ENCODE assay signal across 8 mouse cellular contexts in genomic region chr16:78198642-78199121, GRCm38 (mm10).
DNase-seq lines count a peak whose midpoint lies in the region; ATAC-seq and TF ChIP-seq lines count a peak whose summit lies in the region.

No protein-coding gene starts in this region.

- ATAC-seq in CD4-positive, CD25-positive, alpha-beta regulatory T cell, adult 4 months = peak; percentile 78
- ATAC-seq in forebrain, embryonic 13.5 days = peak; percentile 31
- peak; percentile 46 for ATAC-seq in heart, embryonic 16.5 days (replicated peaks; ENCODE audit: extremely low read depth, insufficient read depth, low FRiP score)
- peak; percentile 19; the same call in 1 of the 2 replicates for ATAC-seq in lung, embryonic 15.5 days (ENCODE audit: borderline replicate concordance, extremely low read depth, low FRiP score, low TSS enrichment)

- no peak for TF ChIP-seq POLR2A in bone marrow, adult 2 months (IDR thresholded peaks at IDR 0.05; ENCODE audit: borderline replicate concordance, control insufficient read depth, low read depth, low read length)
- TF ChIP-seq POLR2A in olfactory bulb, adult 2 months (IDR thresholded peaks at IDR 0.05; ENCODE audit: insufficient read depth, low read depth, low read length) = no peak

- H3K4me2 ChIP-seq in forebrain, embryonic 13.5 days = peak overlapping the region; percentile 36
- H3K4me2 ChIP-seq in heart, embryonic 16.5 days (ENCODE audit: low read depth, low read length) = peak overlapping the region; percentile 55
- no peak overlapping the region; the same call in 1 of the 2 replicates for H3K4me2 ChIP-seq in lung, embryonic 15.5 days

- H3K27ac ChIP-seq in bone marrow, adult 2 months (ENCODE audit: control insufficient read depth, insufficient read depth, low read depth, low read length, poor library complexity) = no peak overlapping the region
- H3K27ac ChIP-seq in forebrain, embryonic 13.5 days = no peak overlapping the region
- H3K27ac ChIP-seq in heart, embryonic 16.5 days (ENCODE audit: low read length) = no peak overlapping the region
- H3K27ac ChIP-seq in lung, embryonic 15.5 days = no peak overlapping the region
- no peak overlapping the region for H3K27ac ChIP-seq in olfactory bulb, adult 2 months (ENCODE audit: insufficient read depth, low read depth, low read length)

- DNase-seq in layer of hippocampus, adult 18-20 months (ENCODE audit: low spot score in 2 of 2) = peak; percentile 66 to 87
- peak; percentile 61 to 70 for DNase-seq in thymus, adult 18-20 months

- H3K9me3 ChIP-seq in forebrain, embryonic 13.5 days (replicated peaks) = no peaks in the 10 kb centered on the region
- no peaks in the 10 kb centered on the region for H3K9me3 ChIP-seq in heart, embryonic 16.5 days (replicated peaks; ENCODE audit: control insufficient read depth, low read length)
- H3K9me3 ChIP-seq in lung, embryonic 15.5 days = no peaks in the 10 kb centered on the region

- H3K27me3 ChIP-seq in forebrain, embryonic 13.5 days = no peaks in the 10 kb centered on the region
- H3K27me3 ChIP-seq in heart, embryonic 16.5 days (ENCODE audit: control insufficient read depth, insufficient read depth, low read length) = no peaks in the 10 kb centered on the region
- no peaks in the 10 kb centered on the region for H3K27me3 ChIP-seq in lung, embryonic 15.5 days

- 4% methylated on average over 16 of the region's 16 CpGs for WGBS in bone marrow, adult 2 months
- WGBS in forebrain, embryonic 13.5 days = 8% methylated on average over 16 of the region's 16 CpGs
- 5% methylated on average over 16 of the region's 16 CpGs for WGBS in heart, embryonic 16.5 days
- WGBS in lung, embryonic 15.5 days = 6% methylated on average over 16 of the region's 16 CpGs
- 7% methylated on average over 16 of the region's 16 CpGs for WGBS in olfactory bulb, adult 2 months

- H3K36me3 ChIP-seq in forebrain, embryonic 13.5 days (ENCODE audit: poor library complexity, severe bottlenecking) = no peaks in the 10 kb centered on the region
- no peaks in the 10 kb centered on the region for H3K36me3 ChIP-seq in heart, embryonic 16.5 days (ENCODE audit: control insufficient read depth, insufficient read depth)
- no peaks in the 10 kb centered on the region for H3K36me3 ChIP-seq in lung, embryonic 15.5 days

- peak; percentile 74 for TF ChIP-seq CTCF in bone marrow, adult 2 months (IDR thresholded peaks at IDR 0.05; ENCODE audit: control insufficient read depth, insufficient read depth, low read length)
- TF ChIP-seq CTCF in olfactory bulb, adult 2 months (IDR thresholded peaks at IDR 0.05; ENCODE audit: insufficient read depth, low read depth, low read length) = peak; percentile 83

- no peak overlapping the region for H3K9ac ChIP-seq in forebrain, embryonic 13.5 days
- no peak overlapping the region for H3K9ac ChIP-seq in heart, embryonic 16.5 days (ENCODE audit: low read length)
- no peak overlapping the region for H3K9ac ChIP-seq in lung, embryonic 15.5 days

- no peaks in the 10 kb centered on the region for H3K4me1 ChIP-seq in bone marrow, adult 2 months (ENCODE audit: control insufficient read depth, insufficient read depth, low read length)
- no peaks in the 10 kb centered on the region; the same call in 1 of the 2 replicates for H3K4me1 ChIP-seq in forebrain, embryonic 13.5 days
- no peaks in the 10 kb centered on the region for H3K4me1 ChIP-seq in heart, embryonic 16.5 days (ENCODE audit: control insufficient read depth, insufficient read depth, low read length)
- H3K4me1 ChIP-seq in lung, embryonic 15.5 days = 0 out of 2 replicates have a peak, but pooled peaks cover 3% of the 10 kb centered on the region
- no peaks in the 10 kb centered on the region; the same call in 1 of the 2 replicates for H3K4me1 ChIP-seq in olfactory bulb, adult 2 months (ENCODE audit: control insufficient read depth, insufficient read depth, low read length)

- no peak overlapping the region for H3K4me3 ChIP-seq in bone marrow, adult 2 months (replicated peaks; ENCODE audit: control insufficient read depth, low read depth, low read length)
- H3K4me3 ChIP-seq in forebrain, embryonic 13.5 days = no peak overlapping the region
- no peak overlapping the region; the same call in 1 of the 2 replicates for H3K4me3 ChIP-seq in heart, embryonic 16.5 days (ENCODE audit: low read length)
- no peak overlapping the region for H3K4me3 ChIP-seq in lung, embryonic 15.5 days
- H3K4me3 ChIP-seq in olfactory bulb, adult 2 months (ENCODE audit: insufficient read depth, low read depth, low read length) = no peak overlapping the region

Comparison
In these comparisons a context has a peak if more than half of its experiments do, and no peak if none do; other contexts are left out.
1. ATAC-seq: peak in every context shown above with its lines; median percentile 78 in CD4-positive, CD25-positive, alpha-beta regulatory T cell, adult 4 months; 46 in heart, embryonic 16.5 days; 31 in forebrain, embryonic 13.5 days; 19 in lung, embryonic 15.5 days.